Mouse (Mus musculus) embryonic facial prominence, embryonic 14.5 days (tissue): Measurements from ENCODE around the gene Sstr1. TPM values are rescaled to one million over a fixed set of nuclear protein-coding genes. Genes with fewer than 3 reads are reported as not detected.

ENCODE experiments used
- ATAC-seq: fragments of 200-750 bp; cut with Nextera tagmentation; 2 replicates; pipeline ENCODE4 v1.8.0; 2017; ENCODE audit warnings: low read depth, moderate number of reproducible peaks, moderate TSS enrichment
- DNase-seq: peaks from one replicate; pipeline ENCODE4 v3.0.0-alpha.2; 2015; ENCODE audit warnings: low spot score
- H3K27ac ChIP-seq: fragments of 300-500 bp; sonication (generic); replicated peaks from 2 replicates; pipeline ENCODE4 v1.5.1; 2014; ENCODE audit warnings: low read depth, mild to moderate bottlenecking, low read length, moderate library complexity
- H3K27me3 ChIP-seq: fragments of 300-500 bp; sonication (generic); replicated peaks from 2 replicates; pipeline ENCODE4 v1.6.1; 2014; ENCODE audit warnings: low read length; ENCODE audit not compliant: control insufficient read depth, insufficient read depth
- H3K36me3 ChIP-seq: fragments of 300-500 bp; sonication (generic); 2 replicates; pipeline ENCODE4 v1.6.1; 2014; ENCODE audit warnings: low read length, mixed read lengths; ENCODE audit not compliant: control insufficient read depth, insufficient read depth
- H3K4me1 ChIP-seq: fragments of 300-500 bp; sonication (generic); 2 replicates; pipeline ENCODE4 v1.6.1; 2014; ENCODE audit warnings: antibody characterized with exemption, low read length; ENCODE audit not compliant: control insufficient read depth, insufficient read depth
- H3K4me2 ChIP-seq: fragments of 300-500 bp; sonication (generic); 2 replicates; pipeline ENCODE4 v1.6.1; 2014; ENCODE audit warnings: low read depth, mild to moderate bottlenecking, low read length, moderate library complexity, mixed read lengths
- H3K4me3 ChIP-seq: fragments of 300-500 bp; sonication (generic); 2 replicates; pipeline ENCODE4 v1.5.1; 2014; ENCODE audit warnings: low read depth, mild to moderate bottlenecking, low read length
- H3K9ac ChIP-seq: fragments of 300-500 bp; sonication (generic); 2 replicates; pipeline ENCODE4 v1.6.1; 2014; ENCODE audit warnings: low read depth, mild to moderate bottlenecking, low read length, moderate library complexity, mixed read lengths
- H3K9me3 ChIP-seq: fragments of 300-500 bp; sonication (generic); 2 replicates; pipeline ENCODE4 v1.6.1; 2016; ENCODE audit warnings: low read length; ENCODE audit not compliant: control insufficient read depth
- WGBS: fragments of 180-500 bp; shearing (Covaris S2); extraction: QIAGEN DNeasy Blood & Tissue Kit; methylation state at CpG from one replicate; pipeline ENCODE4 v1.1.7; 2014; 5-methylcytosine and 5-hydroxymethylcytosine counted together
- polyA plus RNA-seq: library from polyadenylated mRNA; unstranded; fragments of >200 nt; fragmentation: Nextera tagmentation; extraction: Ambion mirVana; gene quantifications from 2 replicates; pipeline ENCODE4 v1.2.1, GENCODE M21; 2014

The Sstr1 gene
- polyA plus RNA-seq, 1 experiment from 2014 or later, result 0.63 TPM

DNA sequence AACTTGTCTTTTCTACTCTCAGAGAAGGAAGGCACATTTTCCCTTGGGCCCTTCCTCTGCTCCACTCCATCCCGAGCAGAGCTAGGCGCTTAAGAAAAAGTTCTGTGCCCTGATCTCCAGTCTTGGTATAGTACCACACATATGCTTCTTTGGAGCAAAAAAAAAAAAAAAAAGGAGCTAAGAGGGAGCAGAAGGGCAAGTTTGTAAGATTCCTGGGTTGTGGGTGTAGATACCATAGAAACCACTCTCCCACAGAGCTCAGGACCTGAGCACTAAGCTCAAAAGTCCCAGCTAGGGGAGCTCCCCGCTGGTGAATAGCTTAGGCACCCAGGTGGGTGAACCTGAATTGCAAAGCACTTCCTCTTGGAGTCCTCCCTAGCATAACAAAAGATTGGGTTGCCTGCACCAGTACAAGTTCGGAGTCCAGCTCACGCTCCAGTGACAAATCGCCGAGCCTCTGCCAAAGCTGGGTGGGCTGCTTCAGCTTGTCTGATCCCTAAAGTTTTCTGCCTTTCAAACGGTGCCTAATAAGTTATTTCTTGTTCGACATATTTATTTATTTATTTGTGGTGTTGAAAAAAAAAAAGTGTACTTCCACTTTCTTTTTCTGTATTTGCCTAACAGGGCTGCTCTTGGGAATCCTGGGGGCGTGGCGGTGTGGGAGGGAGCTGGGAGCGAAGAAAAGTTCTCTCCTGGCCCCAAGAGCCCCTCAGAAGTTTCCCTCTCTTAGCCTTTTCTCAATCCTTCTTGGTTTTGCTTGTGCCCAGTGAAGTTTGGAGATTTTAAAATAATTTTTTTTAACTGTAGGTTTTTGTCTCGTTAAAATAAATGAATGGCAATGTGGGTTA, 2.9 kb downstream of the Sstr1 start:
- Histone ChIP-seq H3K9me3 (no peaks in the 10 kb centered on the region), H3K27me3 (peaks cover 54% of the 10 kb centered on the region), H3K4me3 (peak overlapping the region; percentile 47), H3K27ac (no peak overlapping the region), H3K4me2 (peak overlapping the region; percentile 92), H3K36me3 (no peaks in the 10 kb centered on the region), H3K4me1 (peaks cover 21% of the 10 kb centered on the region), H3K9ac (0 out of 2 replicates have a peak overlapping the region, but pooled peaks have one; percentile 6)
- peak; percentile 19 for DNase-seq
- 0 out of 2 replicates have a peak, but pooled peaks have one; percentile 6 for ATAC-seq
- 9% methylated on average over 13 of the region's 13 CpGs for WGBS

DNA sequence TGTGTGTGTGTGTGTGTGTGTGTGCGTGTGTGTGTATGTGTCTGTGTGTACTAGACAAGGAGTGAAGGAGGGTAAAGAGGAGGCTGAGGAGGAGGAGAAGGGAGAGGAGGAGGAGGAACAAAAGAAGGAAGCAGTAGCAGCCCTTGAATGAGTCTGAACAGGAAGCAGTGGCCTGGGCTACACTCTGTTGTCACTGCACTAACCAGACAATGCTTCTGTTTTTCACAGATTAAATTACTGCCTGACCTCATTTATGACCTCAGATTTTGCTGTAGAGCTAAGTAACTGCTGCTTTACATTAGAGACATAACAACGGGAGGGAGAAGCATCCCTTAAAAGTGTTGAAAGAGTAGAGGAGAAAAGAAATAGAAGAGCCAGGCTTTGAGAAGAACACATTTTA, 4.6 kb downstream of the Sstr1 start:
- H3K36me3 ChIP-seq, result no peaks in the 10 kb centered on the region
- no peak overlapping the region for H3K9ac ChIP-seq
- H3K4me3 ChIP-seq, result no peak overlapping the region
- DNase-seq (no peak), ATAC-seq (no peak)
- H3K4me2 ChIP-seq, result no peak overlapping the region
- H3K9me3 ChIP-seq, result no peaks in the 10 kb centered on the region
- 49% methylated on average over 2 of the region's 2 CpGs for WGBS
- no peak overlapping the region for H3K27ac ChIP-seq
- peaks cover 21% of the 10 kb centered on the region for H3K4me1 ChIP-seq
- peaks cover 43% of the 10 kb centered on the region for H3K27me3 ChIP-seq

GRCm38 (mm10) chr12:58219078-58219477, 7.5 kb downstream of the Sstr1 start:
- peaks cover 15% of the 10 kb centered on the region for H3K27me3 ChIP-seq
- DNase-seq, result no peak
- no peaks in the 10 kb centered on the region for H3K36me3 ChIP-seq
- peaks cover 6% of the 10 kb centered on the region; the same call in 1 of the 2 replicates for H3K4me1 ChIP-seq
- no peak overlapping the region for H3K4me3 ChIP-seq
- no peaks in the 10 kb centered on the region for H3K9me3 ChIP-seq
- H3K9ac ChIP-seq, result no peak overlapping the region
- no peak for ATAC-seq
- H3K4me2 ChIP-seq, result no peak overlapping the region
- no peak overlapping the region for H3K27ac ChIP-seq
- 89% methylated on average over 3 of the region's 3 CpGs for WGBS

GRCm38 (mm10) chr12:58225644-58226043, 14.1 kb downstream of the Sstr1 start:
- Histone ChIP-seq H3K4me3 (no peak overlapping the region), H3K27me3 (no peaks in the 10 kb centered on the region), H3K4me1 (no peaks in the 10 kb centered on the region), H3K36me3 (no peaks in the 10 kb centered on the region), H3K9me3 (no peaks in the 10 kb centered on the region), H3K27ac (no peak overlapping the region), H3K9ac (no peak overlapping the region), H3K4me2 (no peak overlapping the region)
- 83% methylated on average over 5 of the region's 5 CpGs for WGBS
- DNase-seq (no peak), ATAC-seq (no peak)

DNA sequence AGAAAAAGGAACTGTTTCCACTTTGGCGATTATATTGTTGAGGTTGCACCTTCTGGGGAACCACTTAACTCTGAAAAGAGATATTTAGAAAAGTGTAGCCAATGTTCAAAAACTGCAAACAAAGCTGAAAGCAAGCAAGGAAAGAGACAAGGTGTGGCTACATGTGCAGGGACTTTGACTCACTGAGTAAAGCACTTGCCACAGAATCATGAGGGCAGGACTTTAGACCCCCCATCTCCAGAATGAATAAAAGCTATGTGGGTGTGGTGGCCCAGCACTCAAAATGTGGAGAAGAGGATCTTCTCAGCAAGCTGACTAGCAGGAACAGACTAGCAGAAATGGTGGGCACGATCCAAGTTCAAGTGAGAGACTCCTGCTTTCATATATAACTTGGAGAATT, 20.9 kb downstream of the Sstr1 start:
- no peaks in the 10 kb centered on the region for H3K9me3 ChIP-seq
- H3K4me2 ChIP-seq, result no peak overlapping the region
- DNase-seq (no peak), ATAC-seq (no peak)
- WGBS, result 74% methylated on average over 2 of the region's 2 CpGs
- no peak overlapping the region for H3K4me3 ChIP-seq
- no peak overlapping the region for H3K27ac ChIP-seq
- no peaks in the 10 kb centered on the region for H3K36me3 ChIP-seq
- no peak overlapping the region for H3K9ac ChIP-seq
- H3K4me1 ChIP-seq, result no peaks in the 10 kb centered on the region
- no peaks in the 10 kb centered on the region for H3K27me3 ChIP-seq

GRCm38 (mm10) chr12:58251901-58252300, 40.3 kb downstream of the Sstr1 start:
- H3K36me3 ChIP-seq, result no peaks in the 10 kb centered on the region
- H3K4me2 ChIP-seq, result no peak overlapping the region
- no peak overlapping the region for H3K9ac ChIP-seq
- WGBS, result 63% methylated on average over 1 of the region's 1 CpGs
- H3K4me3 ChIP-seq, result no peak overlapping the region
- H3K27ac ChIP-seq, result no peak overlapping the region
- no peaks in the 10 kb centered on the region for H3K4me1 ChIP-seq
- ATAC-seq (no peak), DNase-seq (no peak)
- H3K27me3 ChIP-seq, result no peaks in the 10 kb centered on the region
- no peaks in the 10 kb centered on the region for H3K9me3 ChIP-seq

Other genes starting within 250 kb of the Sstr1 start
- gene Clec14a, start 57.5 kb downstream of the Sstr1 start, polyA plus RNA-seq, result 14.2 and 14.3 TPM in 2 replicates